Mouse (Mus musculus) adrenal gland, postnatal 36 days (tissue): ENCODE measurements around the gene Trmt6. TPM values are rescaled to one million over a fixed set of nuclear protein-coding genes. Genes with fewer than 3 reads are reported as not detected.

Source experiments
- DNase-seq, 2 experiments: peaks; one replicate each; pipeline ENCODE4 v3.0.0; 2021; ENCODE audit warnings: mixed read lengths in 1 of 2
- long read RNA-seq, 2 experiments: library from polyadenylated mRNA; stranded (forward); transcript quantifications; one replicate each; pipeline ENCODE4 v2.0.0; 2021; ENCODE audit warnings: borderline sequencing depth in 2 of 2
- total RNA-seq, 2 experiments: library from RNA; stranded (reverse); gene quantifications; 2 replicates each; pipeline ENCODE4 v1.2.3; 2021

Gene Trmt6
- 10 to 100 TPM; 19.1 to 26.0 TPM for total RNA-seq
- long read RNA-seq, experiment 1, transcript Trmt6-201 (11 exons, 2,828 nt) = major isoform, 14 of 30 reads
- long read RNA-seq, experiment 1, partial matches to known transcripts = 12 of 30 reads
- long read RNA-seq, experiment 1, other reads (novel, unspliced or antisense) = 4 of 30 reads
- long read RNA-seq, experiment 2, transcript Trmt6-201 (11 exons, 2,828 nt) = major isoform, 6 of 9 reads
- long read RNA-seq, experiment 2, partial matches to known transcripts = 0 of 9 reads
- long read RNA-seq, experiment 2, other reads (novel, unspliced or antisense) = 3 of 9 reads

DNA sequence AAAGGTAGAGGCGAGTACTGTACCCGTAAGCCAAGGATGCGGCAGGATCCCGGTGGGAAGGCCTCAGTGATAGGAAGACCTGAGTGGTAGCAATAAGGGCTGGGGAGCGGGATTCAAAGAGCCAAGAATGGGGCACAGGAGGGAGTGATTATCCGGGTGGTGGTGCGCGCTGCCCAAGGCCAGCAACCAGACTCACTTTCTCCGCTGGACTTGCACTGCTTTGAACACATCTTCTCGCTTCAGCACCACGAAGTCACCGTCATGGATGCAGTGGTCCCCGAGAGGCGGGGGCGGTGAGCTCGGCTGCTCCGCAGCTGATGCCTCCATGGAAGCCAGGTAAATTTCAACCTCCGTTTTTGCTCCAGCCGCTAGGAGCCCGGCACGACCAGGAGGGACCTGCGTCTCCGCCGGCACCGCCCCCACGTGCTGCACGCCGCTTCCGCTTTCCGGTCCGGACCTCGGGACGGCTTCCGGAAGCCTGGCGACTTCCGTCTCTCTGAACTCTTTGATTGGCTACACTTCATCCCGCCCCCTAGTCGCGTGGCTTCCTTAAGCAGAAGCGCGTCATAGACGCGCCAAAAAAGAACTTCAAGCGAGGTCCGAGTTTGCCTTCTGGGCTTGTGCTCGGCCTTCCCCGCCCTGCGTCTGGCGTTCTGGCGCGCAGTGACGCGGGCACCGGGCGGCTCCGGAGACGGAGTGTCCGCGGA lies at the start of gene Trmt6, which contains the start of gene Mcm8:
Gene Trmt6, minus strand, starts transcription at position 448 of the 707 bp plus-strand sequence.
Gene Mcm8, plus strand, starts transcription at position 534 of the 707 bp plus-strand sequence.
- peak; percentile 93 to 95 for DNase-seq

GRCm38 (mm10) chr2:132863325-132863724 lies 47.5 kb upstream of the Trmt6 start:
- DNase-seq = no peak

GRCm38 (mm10) chr2:132861456-132861855 lies 45.6 kb upstream of the Trmt6 start:
- DNase-seq = no peak

- no peak for DNase-seq
These were observed 44.6 kb upstream of the Trmt6 start for GRCm38 (mm10) chr2:132860435-132860834.

- DNase-seq = peak; percentile 47 to 55
These were observed 40.5 kb upstream of the Trmt6 start for GRCm38 (mm10) chr2:132856333-132856732.

- DNase-seq = no peak
These were observed 37.2 kb upstream of the Trmt6 start for GRCm38 (mm10) chr2:132853051-132853450.

- DNase-seq = no peak
These were observed 33.3 kb upstream of the Trmt6 start for GRCm38 (mm10) chr2:132849141-132849540.

DNA sequence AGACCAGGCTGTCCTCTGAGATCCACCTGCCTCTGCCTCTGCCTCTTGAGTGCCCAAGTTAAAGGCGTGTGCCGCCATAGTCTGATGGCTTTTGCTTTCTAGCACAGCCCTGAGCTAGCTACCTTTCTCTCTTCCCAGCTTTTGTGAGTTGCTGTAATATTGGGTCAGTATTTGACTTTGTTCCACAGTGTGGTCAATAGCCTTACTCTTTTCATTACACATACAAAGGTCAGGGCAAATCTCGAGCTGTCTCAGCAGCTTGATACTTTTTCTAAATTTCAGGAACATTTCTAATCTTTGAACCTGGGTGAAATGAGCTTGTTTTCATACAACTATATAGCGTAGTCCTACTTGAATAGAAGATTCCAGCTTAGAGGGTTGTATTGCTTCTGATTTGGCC lies 32.5 kb upstream of the Trmt6 start:
- DNase-seq = no peak

GRCm38 (mm10) chr2:132847581-132847980 lies 31.7 kb upstream of the Trmt6 start:
- DNase-seq = peak in 1 of 2 experiments; percentile 37

DNA sequence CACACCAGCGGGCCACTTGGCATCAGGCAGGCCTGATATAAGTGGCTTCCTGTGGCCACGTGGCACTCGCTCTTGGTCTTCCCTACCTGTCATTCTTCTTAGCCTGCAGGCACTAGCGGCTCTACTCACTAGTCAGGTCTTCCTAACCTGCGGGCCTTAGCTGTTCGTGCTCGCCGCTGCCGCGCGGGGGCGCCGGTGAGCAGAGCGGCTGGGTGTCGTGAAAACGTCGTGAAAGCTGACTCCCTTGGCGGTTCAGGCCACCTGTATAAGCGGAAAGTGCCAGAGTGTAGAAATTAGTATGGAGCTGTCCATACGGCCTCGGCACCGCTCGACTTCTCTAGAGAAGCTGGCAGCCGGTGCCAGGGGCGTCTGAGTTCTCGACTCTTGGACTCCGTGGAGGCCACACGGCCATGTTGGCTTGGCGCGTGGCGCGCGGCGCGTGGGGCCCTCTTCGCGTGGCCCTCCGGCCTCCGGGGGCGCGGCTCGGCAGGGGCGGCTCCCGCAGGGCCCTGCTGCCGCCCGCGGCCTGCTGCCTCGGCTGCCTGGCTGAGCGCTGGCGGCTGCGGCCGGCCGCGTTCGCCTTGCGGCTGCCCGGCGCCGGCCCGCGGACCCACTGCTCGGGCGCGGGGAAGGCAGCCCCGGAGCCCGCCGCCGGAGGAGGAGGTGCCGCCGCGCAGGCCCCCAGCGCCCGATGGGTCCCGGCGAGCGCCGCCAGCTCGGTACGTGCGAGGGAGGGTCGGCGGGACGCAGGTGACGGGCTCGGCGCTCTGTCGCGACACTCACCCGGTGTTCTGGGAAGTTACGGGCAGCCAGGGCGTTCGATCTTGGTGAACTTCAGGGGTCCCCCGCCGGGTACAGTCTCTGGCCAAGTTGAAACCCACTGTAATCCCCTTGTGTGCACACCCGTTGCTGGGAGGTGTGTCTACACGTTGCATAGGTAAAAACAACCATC lies 30.8 kb upstream of the Trmt6 start, which contains the start of gene Crls1:
Gene Crls1, plus strand, starts transcription at position 260 of the 952 bp plus-strand sequence.
- peak; percentile 95 to 97 for DNase-seq

- no peak for DNase-seq
These were observed 25.2 kb upstream of the Trmt6 start for GRCm38 (mm10) chr2:132841071-132841470.

GRCm38 (mm10) chr2:132802976-132803375 lies 12.9 kb downstream of the Trmt6 start:
- no peak for DNase-seq

DNA sequence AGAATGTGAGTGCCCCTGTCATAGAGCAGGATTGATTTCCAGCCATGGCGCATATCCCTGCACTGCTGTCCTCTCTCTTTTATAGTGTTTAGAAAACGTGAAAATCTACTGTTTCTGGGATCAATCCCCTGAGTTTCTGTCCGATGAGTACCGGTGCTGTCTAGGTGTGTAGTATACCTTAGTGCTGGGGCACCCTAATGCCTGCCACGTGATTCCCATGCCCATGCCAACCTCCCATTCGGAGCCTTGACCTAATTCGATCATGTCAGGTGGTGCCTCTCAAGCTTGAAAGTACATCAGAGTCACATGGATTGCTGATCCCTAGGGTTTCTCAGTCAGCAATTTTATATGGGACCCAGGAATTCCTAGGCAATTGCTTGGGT lies 21.7 kb downstream of the Trmt6 start:
- no peak for DNase-seq

- DNase-seq = no peak
These were observed 22.2 kb downstream of the Trmt6 start for GRCm38 (mm10) chr2:132793441-132794203.

DNA sequence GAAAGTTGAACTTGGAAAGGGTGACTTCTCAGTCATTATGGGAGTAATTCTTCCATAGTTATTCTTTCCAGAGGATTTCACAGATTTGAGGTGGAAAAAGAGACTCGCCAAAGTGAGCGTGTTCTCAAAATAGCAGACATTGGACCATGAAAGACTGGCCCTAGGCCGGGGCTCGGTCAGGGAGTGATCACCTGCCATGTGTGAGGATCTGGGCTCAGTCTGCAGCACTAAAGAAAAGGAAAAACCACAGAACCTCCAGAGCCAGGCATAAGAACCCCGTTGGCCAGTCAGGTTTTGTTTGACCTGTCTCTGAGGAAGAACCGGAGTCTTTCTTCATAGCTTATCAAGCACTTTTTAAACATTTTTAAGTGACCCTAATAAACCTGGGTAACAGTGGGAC lies 31.8 kb downstream of the Trmt6 start:
- DNase-seq = no peak

DNA sequence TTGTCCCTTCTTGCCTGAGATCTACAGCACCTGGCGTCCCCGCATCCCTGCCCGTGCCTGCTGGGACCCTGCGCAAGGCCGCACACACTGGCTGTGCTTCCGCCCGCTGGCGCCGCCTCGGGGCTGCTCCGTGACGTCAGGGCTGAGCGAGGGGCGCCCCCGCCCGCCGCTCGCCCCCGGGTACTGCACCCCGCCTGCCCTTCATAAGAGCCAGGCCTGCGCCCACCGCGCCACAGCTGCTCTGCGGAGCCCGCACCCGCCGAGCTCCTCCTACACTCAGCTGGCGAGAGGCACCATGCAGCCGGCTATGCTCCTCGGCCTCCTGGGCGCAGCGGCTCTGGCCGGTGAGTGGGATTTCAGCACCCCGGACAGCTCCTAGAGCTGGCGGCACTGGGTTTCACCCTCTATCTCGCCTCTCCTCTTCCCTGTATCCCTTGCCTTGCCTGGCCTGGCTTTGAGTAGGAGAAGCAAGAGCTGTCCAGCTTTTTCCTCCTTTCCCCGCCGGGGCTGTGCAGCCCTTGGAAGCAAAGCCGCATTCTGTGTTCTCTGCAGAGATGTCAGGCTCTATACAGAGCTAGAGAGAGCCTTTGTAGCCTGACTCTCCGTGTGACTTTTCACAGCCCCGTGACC lies 34.3 kb downstream of the Trmt6 start:
- DNase-seq = peak; percentile 95 to 96

GRCm38 (mm10) chr2:132780978-132781377 lies 34.9 kb downstream of the Trmt6 start, which contains the start of gene Chgb:
Chgb (plus strand) TSS chr2:132781278.
- no peak for DNase-seq

GRCm38 (mm10) chr2:132770822-132771221 lies 45.0 kb downstream of the Trmt6 start:
- DNase-seq = no peak

GRCm38 (mm10) chr2:132757911-132758310 lies 57.9 kb downstream of the Trmt6 start:
- DNase-seq = no peak
